8 mouse cellular contexts compared by ENCODE assay signal in genomic region chr1:54832765-54833164, GRCm38 (mm10).
DNase-seq lines count a peak whose midpoint lies in the region; ATAC-seq and TF ChIP-seq lines count a peak whose summit lies in the region.
"Had no signal": no experiment of that assay in that cellular context is flagged by ENCODE, and none has a peak within 500 bp of the region (broad histone marks: within the 10 kb centered on the region; RNA-seq: fewer than 3 reads in every experiment).

No protein-coding gene starts in this region.

- no peak overlapping the region for H3K4me2 ChIP-seq in kidney, postnatal 0 days (ENCODE audit: low read length)
- H3K4me2 ChIP-seq in forebrain, embryonic 16.5 days (ENCODE audit: low read length) = no peak overlapping the region
- H3K4me2 ChIP-seq in midbrain, embryonic 13.5 days (replicated peaks) = no peak overlapping the region

- no peaks in the 10 kb centered on the region for H3K27me3 ChIP-seq in kidney, postnatal 0 days (ENCODE audit: insufficient read depth, low read length)
- no peaks in the 10 kb centered on the region for H3K27me3 ChIP-seq in forebrain, embryonic 16.5 days (replicated peaks; ENCODE audit: control insufficient read depth, insufficient read depth, low read length)
- no peaks in the 10 kb centered on the region for H3K27me3 ChIP-seq in midbrain, embryonic 13.5 days

- DNase-seq in kidney, postnatal 0 days (ENCODE audit: low spot score) = peak; percentile 90
- no peak for DNase-seq in kidney, postnatal 4 days
- peak; percentile 54 for DNase-seq in R1 (ENCODE audit: low read depth, low spot score)
- no peak for DNase-seq in urinary bladder, adult 18-20 months (ENCODE audit: low spot score in 2 of 2)

- H3K4me1 ChIP-seq in kidney, postnatal 0 days (replicated peaks; ENCODE audit: insufficient read depth, low read length) = peaks cover 5% of the 10 kb centered on the region; the same call in 1 of the 2 replicates
- H3K4me1 ChIP-seq in forebrain, embryonic 16.5 days (replicated peaks; ENCODE audit: control insufficient read depth, insufficient read depth, low read length) = no peaks in the 10 kb centered on the region; the same call in 1 of the 2 replicates
- no peaks in the 10 kb centered on the region for H3K4me1 ChIP-seq in midbrain, embryonic 13.5 days (replicated peaks)

- no peaks in the 10 kb centered on the region for H3K36me3 ChIP-seq in kidney, postnatal 0 days (ENCODE audit: insufficient read depth, low read length)
- no peaks in the 10 kb centered on the region for H3K36me3 ChIP-seq in forebrain, embryonic 16.5 days (ENCODE audit: control insufficient read depth, insufficient read depth)
- H3K36me3 ChIP-seq in midbrain, embryonic 13.5 days = no peaks in the 10 kb centered on the region

- H3K27ac ChIP-seq in kidney, postnatal 0 days = no peak overlapping the region
- H3K27ac ChIP-seq in forebrain, embryonic 16.5 days (ENCODE audit: low read length) = no peak overlapping the region
- H3K27ac ChIP-seq in midbrain, embryonic 13.5 days = no peak overlapping the region

- 0 out of 2 replicates have a peak, but pooled peaks have one; percentile 33 for ATAC-seq in kidney, postnatal 0 days (replicated peaks; ENCODE audit: low FRiP score, low read depth)
- ATAC-seq in CD4-positive, CD25-positive, alpha-beta regulatory T cell, adult 4 months = peak; percentile 38
- ATAC-seq in forebrain, embryonic 16.5 days = peak; percentile 68
- ATAC-seq in midbrain, embryonic 13.5 days = peak; percentile 65

- 0% methylated on average over 1 of the region's 1 CpGs for WGBS in kidney, postnatal 0 days
- WGBS in forebrain, embryonic 16.5 days = 0% methylated on average over 1 of the region's 1 CpGs
- 7% methylated on average over 1 of the region's 1 CpGs for WGBS in midbrain, embryonic 13.5 days

- TF ChIP-seq CTCF in kidney, postnatal 0 days (IDR thresholded peaks at IDR 0.05; ENCODE audit: low read depth) = peak; percentile 73

- no peaks in the 10 kb centered on the region for H3K9me3 ChIP-seq in kidney, postnatal 0 days (replicated peaks; ENCODE audit: low read length)
- no peaks in the 10 kb centered on the region for H3K9me3 ChIP-seq in forebrain, embryonic 16.5 days (ENCODE audit: control insufficient read depth, low read length)
- no peaks in the 10 kb centered on the region for H3K9me3 ChIP-seq in midbrain, embryonic 13.5 days

- no peak overlapping the region for H3K4me3 ChIP-seq in kidney, postnatal 0 days (replicated peaks; ENCODE audit: low read depth, low read length)
- no peak overlapping the region for H3K4me3 ChIP-seq in forebrain, embryonic 16.5 days (replicated peaks; ENCODE audit: low read length)
- H3K4me3 ChIP-seq in midbrain, embryonic 13.5 days (replicated peaks) = no peak overlapping the region
- H3K4me3 ChIP-seq: erythroblast, embryonic 14.5 days had no signal

- H3K9ac ChIP-seq in kidney, postnatal 0 days (ENCODE audit: low read depth, low read length) = no peak overlapping the region
- H3K9ac ChIP-seq in forebrain, embryonic 16.5 days (replicated peaks; ENCODE audit: low read depth, low read length) = no peak overlapping the region
- H3K9ac ChIP-seq in midbrain, embryonic 13.5 days (replicated peaks) = no peak overlapping the region

Comparison
In these comparisons a context has a peak if more than half of its experiments do, and no peak if none do; other contexts are left out.
1. DNase-seq: peak in kidney, postnatal 0 days (single experiment) and R1 (single experiment); none in kidney, postnatal 4 days (0 of 2) and urinary bladder, adult 18-20 months (0 of 2).
2. Peak in every context shown above with its lines, with median percentiles within 50 percentile points of each other: ATAC-seq.